Mouse (Mus musculus) Muller cell, postnatal 12 days (primary cell): Measurements from ENCODE around the gene Ell2.

ENCODE experiments used
- DNase-seq: peaks from one replicate; pipeline ENCODE4 v3.0.0-alpha.2; 2015; ENCODE audit errors: inconsistent ontology term

The Ell2 gene

GRCm38 (mm10) chr13:75766238-75766637, 59.7 kb downstream of the Ell2 start:
- DNase-seq, result no peak

DNA sequence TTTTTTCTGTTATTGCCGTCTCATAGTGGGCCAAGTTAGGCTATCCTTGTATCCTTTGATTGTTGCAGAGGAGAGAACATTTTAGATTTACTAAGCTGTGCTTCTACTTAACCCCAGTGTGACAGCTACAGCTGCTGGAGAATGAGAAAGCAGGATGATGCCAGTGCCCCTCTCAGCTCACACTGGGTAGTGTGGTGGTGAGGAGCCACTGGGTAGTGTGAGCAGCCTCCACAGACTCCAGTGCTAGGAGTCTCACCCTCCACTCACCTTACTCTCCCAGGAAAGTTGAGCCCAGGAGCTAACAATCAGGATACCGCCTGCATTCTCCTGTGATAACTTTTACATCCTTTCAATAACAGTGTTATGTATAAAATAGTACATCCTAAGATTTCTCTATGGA, 60.4 kb downstream of the Ell2 start:
- DNase-seq, result no peak

GRCm38 (mm10) chr13:75770744-75771143, 64.2 kb downstream of the Ell2 start:
- no peak for DNase-seq

- DNase-seq, result no peak
Measured at GRCm38 (mm10) chr13:75771404-75771803, 64.8 kb downstream of the Ell2 start.

GRCm38 (mm10) chr13:75771984-75772730, 65.6 kb downstream of the Ell2 start:
- no peak for DNase-seq

DNA sequence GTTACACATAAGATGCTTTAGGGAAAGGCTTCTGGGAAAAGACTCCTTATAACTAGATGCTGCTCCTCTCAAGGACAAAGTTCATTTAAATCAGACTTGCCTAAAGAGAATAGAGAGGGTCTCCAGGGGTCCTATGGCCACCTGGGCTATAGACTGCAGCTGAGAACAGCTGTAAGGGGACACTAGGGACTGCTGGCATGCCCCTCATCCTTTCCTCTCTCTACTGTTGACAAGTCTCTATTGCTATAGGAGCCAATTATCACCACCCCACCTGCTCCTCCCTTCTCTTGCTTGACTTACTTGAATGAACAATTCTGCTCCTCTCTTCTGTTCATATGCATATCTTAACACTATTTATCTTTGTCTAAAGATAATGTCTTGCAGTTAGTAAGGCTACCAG, 69.4 kb downstream of the Ell2 start:
- DNase-seq, result no peak

DNA sequence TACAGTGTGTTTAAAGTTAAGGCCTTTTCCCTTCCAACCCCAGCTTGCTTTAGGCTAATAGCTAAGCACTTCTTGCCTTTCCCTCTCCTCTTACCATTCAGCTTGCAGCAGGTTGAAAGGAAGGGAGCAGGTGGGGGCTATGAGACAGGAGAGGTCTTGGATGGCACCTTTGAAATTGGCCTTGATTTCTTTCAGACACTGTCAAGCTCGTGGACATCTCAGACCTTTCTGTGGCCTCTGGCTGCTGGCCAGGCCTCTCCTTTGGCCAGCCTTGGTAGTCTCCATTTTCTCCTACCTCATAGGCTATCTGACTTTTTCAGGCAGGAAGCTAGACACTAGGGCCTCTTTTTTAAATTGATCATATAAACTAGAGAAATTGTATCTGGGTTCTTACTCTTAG, 70.1 kb downstream of the Ell2 start:
- no peak for DNase-seq

- DNase-seq, result no peak
Measured at GRCm38 (mm10) chr13:75778156-75778555, 71.6 kb downstream of the Ell2 start.

- DNase-seq, result no peak
Measured at GRCm38 (mm10) chr13:75779169-75779568, 72.6 kb downstream of the Ell2 start.

DNA sequence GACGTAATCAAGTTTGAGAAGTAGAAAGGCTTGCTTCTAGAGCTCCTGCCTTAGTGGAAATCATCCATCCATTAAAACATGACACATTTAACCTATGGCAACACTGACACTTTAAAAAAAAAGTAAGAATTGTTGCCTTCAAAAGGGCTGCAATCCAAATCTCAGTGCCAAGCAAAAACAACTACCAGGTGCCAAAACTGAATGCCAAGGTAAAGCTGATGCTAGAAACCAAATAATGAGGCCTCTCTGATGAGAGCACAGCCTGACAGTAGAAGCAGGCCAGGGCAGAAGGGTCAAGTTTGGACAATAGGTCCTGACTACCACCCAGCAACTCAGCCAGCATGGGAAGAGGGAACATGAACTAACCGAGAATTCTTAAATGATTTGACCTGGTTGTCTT, 73.5 kb downstream of the Ell2 start:
- DNase-seq, result no peak

GRCm38 (mm10) chr13:75785726-75786125, 79.2 kb downstream of the Ell2 start:
- no peak for DNase-seq

GRCm38 (mm10) chr13:75786264-75786663, 79.7 kb downstream of the Ell2 start:
- no peak for DNase-seq

DNA sequence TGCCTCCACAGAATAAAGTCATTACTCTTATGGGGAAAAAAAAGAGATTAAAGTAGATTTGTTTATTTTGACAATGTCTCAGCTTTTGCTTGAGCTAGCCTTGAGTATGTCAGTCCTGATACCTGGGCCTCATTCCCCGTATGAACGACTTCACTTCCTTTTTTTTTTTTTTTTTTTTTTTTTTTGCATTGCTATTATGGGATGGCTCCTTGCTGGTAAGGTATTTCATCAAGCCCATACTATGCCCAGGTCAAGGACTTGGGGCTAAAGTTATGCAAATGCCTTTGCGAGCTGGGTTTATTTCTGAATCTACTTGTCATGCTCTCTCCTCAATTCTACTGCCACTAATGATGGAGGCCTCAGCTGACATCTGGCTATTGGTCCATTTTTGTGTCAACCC, 80.8 kb downstream of the Ell2 start:
- no peak for DNase-seq

DNA sequence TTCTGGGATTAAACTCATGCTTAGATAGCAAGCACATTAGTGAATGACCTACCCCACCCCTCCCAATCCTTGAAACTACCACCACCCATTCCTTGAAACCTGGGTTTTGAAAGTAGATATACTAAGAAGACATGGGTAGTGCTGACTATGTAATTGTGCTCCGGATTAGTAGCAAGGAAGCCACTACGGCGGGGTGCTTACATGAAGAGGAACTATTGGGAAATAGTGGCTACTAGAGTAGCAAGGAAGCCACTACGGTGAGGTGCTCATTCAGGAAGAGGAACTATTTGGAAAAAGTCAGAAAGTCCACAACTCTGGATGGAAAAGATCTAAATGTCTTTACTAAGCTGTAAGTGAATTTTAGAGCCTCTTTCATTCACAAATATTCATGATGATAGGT, 81.6 kb downstream of the Ell2 start:
- no peak for DNase-seq

DNA sequence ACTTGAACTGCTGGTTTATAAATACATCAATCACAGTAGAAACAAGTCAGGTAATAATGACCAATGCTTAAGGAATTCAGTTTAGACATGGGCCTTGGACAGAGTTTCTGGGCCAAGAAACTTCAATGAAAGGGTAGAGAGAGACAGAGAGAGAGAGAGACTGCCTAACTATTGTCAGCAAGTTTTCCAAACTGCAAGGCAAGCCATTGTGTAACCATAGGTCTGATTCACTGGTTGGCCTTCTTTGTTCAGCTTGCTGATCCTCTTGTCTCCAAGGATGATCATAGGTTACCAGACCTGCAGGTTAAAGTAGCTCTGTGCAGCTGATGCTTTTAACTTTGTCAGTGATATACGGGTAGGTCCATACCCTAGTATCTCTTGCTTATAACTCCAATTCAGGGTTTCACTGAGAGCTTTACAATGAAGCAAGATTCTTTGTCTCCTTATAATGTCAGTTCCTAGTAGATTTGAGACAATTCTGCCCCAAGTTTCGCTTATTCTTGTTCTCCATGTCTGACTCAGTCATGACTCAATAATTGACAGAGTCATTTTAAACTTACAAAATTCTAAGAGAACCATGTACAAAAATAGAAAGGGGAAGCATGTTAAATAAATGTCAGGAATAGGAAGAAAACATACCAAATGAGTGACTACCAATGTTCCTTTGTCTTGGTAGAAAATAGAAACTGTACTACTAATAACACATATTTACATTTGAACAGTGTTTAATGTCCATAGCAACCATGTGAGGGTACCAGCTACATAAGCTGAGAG, 82.7 kb downstream of the Ell2 start:
- peak; percentile 45 for DNase-seq

- peak; percentile 48 for DNase-seq
Measured at GRCm38 (mm10) chr13:75790550-75791205, 84.1 kb downstream of the Ell2 start.

GRCm38 (mm10) chr13:75793863-75794629, 87.5 kb downstream of the Ell2 start:
- peak; percentile 70 for DNase-seq

GRCm38 (mm10) chr13:75797369-75798141, 91.0 kb downstream of the Ell2 start:
- peak; percentile 89 for DNase-seq

DNA sequence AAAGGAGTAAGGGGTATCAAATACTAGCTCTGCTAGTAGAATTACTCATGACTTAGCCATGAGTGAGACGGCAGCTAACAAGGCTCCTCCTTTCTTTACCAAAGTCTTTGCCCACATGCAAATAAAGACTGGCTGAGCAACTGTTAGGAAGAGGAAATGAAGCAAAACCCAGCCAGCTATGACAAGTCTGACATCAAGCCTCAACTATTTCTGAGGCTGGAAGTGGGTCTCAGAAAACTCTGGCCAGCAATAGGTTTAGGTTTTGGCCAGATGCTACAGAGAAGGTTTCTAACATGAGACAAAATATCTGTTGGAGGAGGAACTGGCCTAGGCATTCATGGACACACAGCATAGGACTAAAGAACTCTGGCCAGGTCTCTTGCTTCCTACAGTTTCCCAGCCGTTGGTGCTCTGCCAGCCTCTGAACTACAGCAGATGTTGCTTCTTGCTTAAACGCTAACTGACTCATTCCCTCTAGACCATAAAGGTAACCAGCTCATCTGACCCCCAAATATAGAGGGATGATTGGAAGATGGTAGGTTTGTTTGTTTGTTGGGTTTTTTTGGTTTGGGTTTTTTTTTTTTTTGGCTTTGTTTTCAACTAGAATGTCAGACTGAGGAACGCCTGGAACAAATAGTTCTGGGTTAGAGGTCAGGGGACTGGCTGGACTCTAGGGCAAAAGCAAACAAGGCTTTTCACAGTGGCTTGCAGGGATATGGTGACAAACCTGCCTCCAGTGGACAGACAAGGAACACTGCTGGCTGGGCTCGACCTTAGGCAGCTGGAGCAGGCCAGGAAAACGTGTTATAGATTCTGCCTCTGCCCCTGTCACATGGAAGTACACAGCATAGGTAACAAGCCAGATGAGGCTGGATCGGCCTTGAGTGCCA, 92.1 kb downstream of the Ell2 start:
- peak; percentile 63 for DNase-seq

- DNase-seq, result no peak
Measured at GRCm38 (mm10) chr13:75799421-75799820, 92.9 kb downstream of the Ell2 start.
